Mouse (Mus musculus): Measurements from ENCODE around the gene Apc2.

Gene Apc2

GRCm38 (mm10) chr10:80294311-80294710 is 1.5 kb upstream of the Apc2 start:
- DNase-seq (ENCODE audit: low spot score): no peak

- DNase-seq (ENCODE audit: low spot score): no peak
Observed at GRCm38 (mm10) chr10:80294788-80295303, 931 bp upstream of the Apc2 start.

GRCm38 (mm10) chr10:80296824-80297223 is 1.0 kb downstream of the Apc2 start:
- no peak for DNase-seq (ENCODE audit: low spot score)

- no peak for DNase-seq (ENCODE audit: low spot score)
Observed at GRCm38 (mm10) chr10:80297526-80298133, 1.9 kb downstream of the Apc2 start.

- no peak for DNase-seq (ENCODE audit: low spot score)
Observed at GRCm38 (mm10) chr10:80298571-80299281, 2.9 kb downstream of the Apc2 start.

- DNase-seq (ENCODE audit: low spot score): no peak
Observed at GRCm38 (mm10) chr10:80299301-80299700, 3.5 kb downstream of the Apc2 start.

GRCm38 (mm10) chr10:80299824-80300223 is 4.0 kb downstream of the Apc2 start:
- no peak for DNase-seq (ENCODE audit: low spot score)

- no peak for DNase-seq (ENCODE audit: low spot score)
Observed at GRCm38 (mm10) chr10:80300672-80301181, 5.0 kb downstream of the Apc2 start.

GRCm38 (mm10) chr10:80301256-80302081 is 5.7 kb downstream of the Apc2 start:
- no peak for DNase-seq (ENCODE audit: low spot score)

GRCm38 (mm10) chr10:80302082-80302355 is 6.2 kb downstream of the Apc2 start:
- DNase-seq (ENCODE audit: low spot score): no peak

- no peak for DNase-seq (ENCODE audit: low spot score)
Observed at GRCm38 (mm10) chr10:80302471-80302881, 6.7 kb downstream of the Apc2 start.

GRCm38 (mm10) chr10:80304458-80304857 is 8.7 kb downstream of the Apc2 start:
- DNase-seq (ENCODE audit: low spot score): no peak

GRCm38 (mm10) chr10:80304862-80305261 is 9.1 kb downstream of the Apc2 start:
- peak; percentile 54 for DNase-seq (ENCODE audit: low spot score)

GRCm38 (mm10) chr10:80311560-80311959 is 15.8 kb downstream of the Apc2 start:
- no peak for DNase-seq (ENCODE audit: low spot score)

GRCm38 (mm10) chr10:80312586-80313504 is 17.1 kb downstream of the Apc2 start:
- no peak for DNase-seq (ENCODE audit: low spot score)

GRCm38 (mm10) chr10:80313627-80314201 is 17.9 kb downstream of the Apc2 start:
- DNase-seq (ENCODE audit: low spot score): no peak

GRCm38 (mm10) chr10:80314494-80315001 is 18.8 kb downstream of the Apc2 start:
- no peak for DNase-seq (ENCODE audit: low spot score)

- no peak for DNase-seq (ENCODE audit: low spot score)
Observed at GRCm38 (mm10) chr10:80315315-80315714, 19.5 kb downstream of the Apc2 start.

- DNase-seq (ENCODE audit: low spot score): no peak
Observed at GRCm38 (mm10) chr10:80316359-80316781, 20.6 kb downstream of the Apc2 start.

GRCm38 (mm10) chr10:80317011-80317410 is 21.2 kb downstream of the Apc2 start:
- DNase-seq (ENCODE audit: low spot score): no peak

GRCm38 (mm10) chr10:80320340-80320760 is 24.6 kb downstream of the Apc2 start, which contains the start of gene 2310011J03Rik:
2310011J03Rik (minus strand) TSS chr10:80320537.
- DNase-seq (ENCODE audit: low spot score): peak; percentile 90

Measured in T-cell, adult 2 months (primary cell).